Comparison of ENCODE assay signal across 27 mouse cellular contexts in the genomic region with DNA sequence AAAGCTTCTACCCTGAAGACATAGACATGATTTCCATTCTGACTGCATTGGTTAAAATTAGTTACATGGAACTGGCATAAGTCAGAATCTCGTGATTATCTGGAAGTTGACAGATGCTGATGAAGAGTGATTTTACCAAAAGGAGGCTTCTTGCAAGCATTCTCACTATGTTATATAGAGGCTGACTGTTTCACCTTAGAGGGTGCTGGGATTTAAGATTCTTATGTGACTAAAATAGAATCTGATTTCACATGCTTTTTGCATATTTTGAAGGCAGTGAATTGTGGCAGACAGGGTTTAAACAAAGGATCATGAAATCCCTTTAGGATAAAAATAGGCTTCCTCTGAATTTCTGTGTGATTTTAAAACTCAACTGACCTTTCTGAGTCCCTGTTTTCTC.
A peak's percentile ranks its signal among the peaks of the same experiment; 100 is the strongest.
DNase-seq lines count a peak whose midpoint lies in the region; ATAC-seq and TF ChIP-seq lines count a peak whose summit lies in the region.
"Had no signal": no experiment of that assay in that cellular context is flagged by ENCODE, and none has a peak within 500 bp of the region (broad histone marks: within the 10 kb centered on the region; RNA-seq: fewer than 3 reads in every experiment).

No protein-coding gene starts in this region.

- H3K9ac ChIP-seq in midbrain, embryonic 16.5 days (ENCODE audit: low read depth, low read length): no peak overlapping the region
- H3K9ac ChIP-seq: liver, embryonic 12.5 days; liver, postnatal 0 days had no signal

- H3K27ac ChIP-seq in left cerebral cortex, adult 2 months: peak overlapping the region; percentile 6; the same call in 1 of the 2 replicates
- peak overlapping the region; percentile 77 for H3K27ac ChIP-seq in midbrain, embryonic 16.5 days (ENCODE audit: low read length)
- H3K27ac ChIP-seq: gastrocnemius, adult 2 months; layer of hippocampus, adult 2 months; liver, embryonic 12.5 days had no signal

- no peaks in the 10 kb centered on the region for H3K9me3 ChIP-seq in midbrain, embryonic 16.5 days (replicated peaks; ENCODE audit: control insufficient read depth, low read length, poor library complexity, severe bottlenecking)
- H3K9me3 ChIP-seq: liver, embryonic 12.5 days; megakaryocyte, embryonic 14.5 days had no signal

- no peaks in the 10 kb centered on the region for H3K27me3 ChIP-seq in midbrain, embryonic 16.5 days (ENCODE audit: control insufficient read depth, insufficient read depth, low read depth, low read length)
- H3K27me3 ChIP-seq: liver, embryonic 12.5 days; megakaryocyte, embryonic 14.5 days had no signal

- no peak overlapping the region for H3K4me3 ChIP-seq in left cerebral cortex, adult 2 months
- H3K4me3 ChIP-seq in midbrain, embryonic 16.5 days (ENCODE audit: low read depth, low read length): no peak overlapping the region
- H3K4me3 ChIP-seq: erythroblast, embryonic 14.5 days; gastrocnemius, adult 2 months; layer of hippocampus, adult 2 months; liver, embryonic 12.5 days; megakaryocyte, embryonic 14.5 days had no signal

- ATAC-seq in frontal cortex, adult (ENCODE audit: low TSS enrichment): peak; percentile 64
- no peak for ATAC-seq in midbrain, embryonic 16.5 days
- ATAC-seq: inflammation-experienced regulatory T-cells, adult 6 months; liver, embryonic 12.5 days; liver, postnatal 0 days had no signal

- H3K36me3 ChIP-seq in midbrain, embryonic 16.5 days (ENCODE audit: control insufficient read depth, insufficient read depth, low read length): no peaks in the 10 kb centered on the region
- H3K36me3 ChIP-seq: liver, embryonic 12.5 days had no signal

- no peak for DNase-seq in frontal cortex, postnatal 10 days (ENCODE audit: low spot score in 2 of 2)
- DNase-seq in left cerebral cortex, adult 2 months (ENCODE audit: extremely low spot score in 1 of 2, low spot score in 2 of 2): no peak
- no peak for DNase-seq in left cerebral cortex, adult 11 months (ENCODE audit: low spot score)
- peak; percentile 44 for DNase-seq in brain, embryonic 14.5 days (ENCODE audit: low read depth)
- no peak for DNase-seq in kidney, adult 18-20 months
- DNase-seq: adrenal gland, postnatal 25 days; B cell, adult 2 months; cerebellum, adult 2 months; cerebellum, postnatal 14 days; gastrocnemius, adult 2 months; gastrocnemius, postnatal 36 days; heart, adult 18-20 months; heart, postnatal 36 days; kidney, adult 2 months; kidney, postnatal 36 days; left cerebral cortex, postnatal 4 days; liver, postnatal 0 days; lung, postnatal 4 days; thymus, postnatal 4 days had no signal

- no peak overlapping the region for H3K4me2 ChIP-seq in midbrain, embryonic 16.5 days (ENCODE audit: low read length)
- H3K4me2 ChIP-seq: heart, embryonic 11.5 days; liver, embryonic 12.5 days had no signal

- intact Hi-C loops in left cerebral cortex, adult 2 months (cut with DNase I): no loop called here

- 53% methylated on average over 1 of the region's 1 CpGs for WGBS in midbrain, embryonic 16.5 days

- no peak for TF ChIP-seq POLR2A in brain, embryonic 14.5 days (IDR thresholded peaks at IDR 0.05; ENCODE audit: borderline replicate concordance, extremely low read depth, insufficient read depth, insufficient read length, poor library complexity, severe bottlenecking)

- TF ChIP-seq CTCF in left cerebral cortex, adult 2 months (IDR thresholded peaks at IDR 0.05): no peak
- no peak for TF ChIP-seq CTCF in brain, embryonic 14.5 days (IDR thresholded peaks at IDR 0.05; ENCODE audit: borderline replicate concordance, extremely low read depth, insufficient read depth, insufficient read length)

- H3K4me1 ChIP-seq in midbrain, embryonic 16.5 days (ENCODE audit: control insufficient read depth, insufficient read depth, low read length): peaks cover 25% of the 10 kb centered on the region
- H3K4me1 ChIP-seq: liver, embryonic 12.5 days; megakaryocyte, embryonic 14.5 days had no signal
